Mouse (Mus musculus) testis, postnatal 14 days (tissue): Measurements from ENCODE around the gene Tuba1c.
"Not testable (repeated sequence)": the region's sequence is repeated elsewhere in the genome, so short reads cannot be mapped to it uniquely, and the experiment has no call there.

Source experiments
- DNase-seq: peaks from one replicate; pipeline ENCODE4 v3.0.0; 2021; ENCODE audit warnings: low spot score

Gene Tuba1c

DNA sequence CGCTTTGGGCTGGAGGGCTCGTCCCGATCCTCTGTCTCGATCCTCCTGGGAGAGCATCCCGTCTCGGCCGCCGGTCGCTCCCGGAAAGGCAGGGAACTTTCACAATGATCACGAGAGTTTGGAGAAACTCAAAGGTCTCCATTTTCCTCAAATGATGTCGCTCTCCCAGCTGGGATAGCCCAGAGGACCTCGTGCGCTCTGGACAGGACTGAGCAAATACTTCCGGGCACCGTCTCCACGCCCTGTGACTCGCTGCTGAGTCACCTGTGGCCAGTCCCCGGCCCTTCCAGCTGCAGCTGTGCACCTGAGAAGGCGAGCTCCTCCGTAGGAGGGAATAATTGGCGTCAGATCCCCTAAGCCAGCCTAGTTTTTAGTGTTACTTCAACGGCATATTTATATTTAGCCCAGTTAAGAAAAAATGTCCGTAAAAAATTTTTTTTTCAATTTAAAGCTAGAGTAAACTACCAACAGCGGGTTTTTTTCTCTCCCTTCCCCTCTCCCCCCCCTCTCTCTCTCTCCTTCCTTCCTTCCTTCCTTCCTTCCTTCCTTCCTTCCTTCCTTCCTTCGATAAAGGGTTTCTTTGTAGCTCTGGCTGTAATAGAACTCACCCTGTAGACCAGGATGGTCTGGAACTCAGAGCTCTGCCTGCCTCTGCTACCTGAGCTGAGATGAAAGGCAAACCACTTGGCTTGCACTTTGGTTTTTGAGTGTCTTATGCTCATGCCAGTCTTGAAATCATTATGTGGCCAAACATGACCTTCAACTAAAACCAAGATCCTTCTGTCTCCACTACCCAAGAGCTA, 1.1 kb downstream of the Tuba1c start:
- DNase-seq: no peak

DNA sequence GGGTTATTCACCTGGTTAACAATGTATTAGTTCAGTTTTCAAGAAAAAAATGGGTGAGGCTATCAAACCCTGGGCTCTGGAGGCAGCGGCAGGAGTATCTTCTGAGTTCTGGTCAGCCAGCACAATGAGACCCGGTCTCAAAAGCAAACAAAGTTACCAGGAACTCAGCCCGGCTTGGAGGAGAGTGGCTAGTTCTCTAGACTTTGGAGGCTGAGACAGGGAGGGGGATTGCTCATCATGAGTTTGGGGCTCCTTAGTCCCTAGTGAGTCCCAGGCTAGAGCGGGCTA, 1.6 kb downstream of the Tuba1c start:
- no peak for DNase-seq

DNA sequence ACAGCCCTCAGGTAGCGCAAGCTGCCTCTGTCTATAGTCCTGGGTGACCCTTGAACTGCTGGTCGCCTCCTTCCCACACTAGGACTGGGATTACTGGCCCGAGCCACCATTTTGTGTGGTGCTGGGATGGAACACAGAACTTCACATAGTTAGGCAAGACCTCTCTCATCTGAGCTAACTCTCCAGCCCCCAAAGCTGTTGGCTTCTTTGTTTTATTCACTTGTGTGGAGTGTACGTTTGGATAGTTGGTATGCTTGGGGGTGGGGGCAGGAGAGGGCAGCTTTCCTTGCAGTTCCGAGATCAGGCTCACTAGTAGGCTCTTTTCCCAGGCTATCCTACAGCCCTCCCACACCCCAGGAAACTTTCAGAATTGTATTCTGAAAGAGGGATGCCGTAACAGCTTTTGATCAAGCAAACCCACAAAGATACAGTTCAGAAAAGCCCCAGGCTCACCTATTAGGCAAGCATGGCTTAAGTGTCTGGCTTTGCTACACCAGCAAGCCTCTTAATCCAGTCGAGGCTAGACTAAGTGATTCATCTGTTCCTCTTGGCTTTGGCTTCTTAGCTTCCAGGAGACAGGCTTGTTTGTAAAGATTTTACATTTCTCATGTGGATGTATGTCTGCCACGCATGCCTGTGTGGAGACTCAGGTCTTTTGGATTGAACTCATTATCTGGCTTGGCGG, 2.5 kb downstream of the Tuba1c start:
- no peak for DNase-seq

DNA sequence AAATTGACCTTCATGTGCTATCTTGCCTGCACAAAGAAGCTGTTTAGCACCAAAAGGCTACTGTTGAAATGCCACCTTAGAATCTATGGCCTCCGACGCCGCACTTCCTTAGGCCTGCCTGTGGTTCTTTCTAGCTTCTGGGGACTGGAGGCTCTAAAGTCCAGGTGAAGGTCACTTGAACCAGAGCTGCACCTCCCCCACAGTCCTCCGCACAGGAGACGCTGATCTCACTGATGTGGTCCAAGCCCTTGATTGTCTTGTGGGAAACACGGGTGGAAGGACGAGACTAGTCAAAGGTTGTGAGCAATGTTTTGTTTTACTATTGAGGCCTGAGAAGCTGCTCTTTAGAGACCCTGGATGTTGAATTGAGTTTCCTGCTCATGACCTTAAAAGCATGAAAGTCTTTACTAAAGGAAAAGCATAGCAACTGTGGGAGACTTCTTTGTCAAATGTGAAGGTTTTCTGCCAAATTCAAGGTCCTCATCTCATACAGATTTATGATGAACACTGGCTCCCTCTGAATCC, 3.1 kb downstream of the Tuba1c start:
- DNase-seq: no peak

DNA sequence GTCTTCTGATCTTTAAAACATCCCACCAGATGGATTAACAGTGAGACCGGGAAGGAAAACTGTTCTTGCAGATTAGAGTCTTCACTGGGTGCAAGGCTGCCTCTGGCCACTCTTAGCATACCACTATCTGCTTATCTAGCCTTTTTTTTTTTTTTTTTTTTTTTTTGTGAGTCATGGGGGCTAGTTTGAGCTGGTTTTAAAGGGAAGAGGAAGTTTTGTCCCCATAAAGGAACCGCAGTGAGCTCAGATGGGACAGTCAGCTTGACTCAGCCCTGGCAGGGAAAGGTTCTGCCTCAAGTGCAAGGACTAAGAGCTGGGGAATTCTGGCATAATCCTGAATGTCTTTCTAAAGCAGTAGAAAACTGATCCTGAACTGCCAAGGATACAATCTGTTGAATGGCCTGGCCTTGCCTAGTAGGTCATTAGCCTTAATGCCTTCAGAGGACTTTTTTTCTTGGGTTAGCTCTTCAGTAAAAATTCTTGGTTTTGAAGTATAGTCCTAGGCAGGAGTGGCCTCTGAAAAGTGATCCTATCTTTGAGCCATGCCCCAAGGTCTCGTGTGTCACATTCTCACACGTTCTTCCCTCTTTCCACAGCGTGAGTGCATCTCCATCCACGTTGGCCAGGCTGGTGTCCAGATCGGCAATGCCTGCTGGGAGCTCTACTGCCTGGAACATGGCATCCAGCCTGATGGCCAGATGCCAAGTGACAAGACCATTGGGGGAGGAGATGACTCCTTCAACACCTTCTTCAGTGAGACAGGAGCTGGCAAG, 4.0 kb downstream of the Tuba1c start:
- DNase-seq: no peak

DNA sequence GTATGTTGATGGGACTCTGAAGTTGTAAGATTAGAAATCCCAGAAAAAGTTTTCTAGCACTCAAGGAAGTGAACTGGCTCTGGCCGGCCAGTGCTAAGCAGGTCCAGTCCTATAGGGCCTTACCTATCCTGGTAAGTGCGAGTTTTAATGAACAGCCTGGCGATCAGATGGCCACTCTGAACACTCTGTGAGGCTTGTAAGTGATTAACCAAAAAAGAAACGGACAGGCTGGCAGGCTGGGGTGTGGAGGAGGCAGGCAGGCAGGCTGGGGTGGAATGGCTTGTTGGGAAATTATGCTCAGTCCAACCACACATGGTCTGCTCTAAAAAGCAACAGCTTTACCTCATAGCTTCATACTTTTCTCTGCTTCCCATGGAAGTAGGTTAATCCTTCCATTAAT, 5.7 kb downstream of the Tuba1c start:
- DNase-seq: no peak

DNA sequence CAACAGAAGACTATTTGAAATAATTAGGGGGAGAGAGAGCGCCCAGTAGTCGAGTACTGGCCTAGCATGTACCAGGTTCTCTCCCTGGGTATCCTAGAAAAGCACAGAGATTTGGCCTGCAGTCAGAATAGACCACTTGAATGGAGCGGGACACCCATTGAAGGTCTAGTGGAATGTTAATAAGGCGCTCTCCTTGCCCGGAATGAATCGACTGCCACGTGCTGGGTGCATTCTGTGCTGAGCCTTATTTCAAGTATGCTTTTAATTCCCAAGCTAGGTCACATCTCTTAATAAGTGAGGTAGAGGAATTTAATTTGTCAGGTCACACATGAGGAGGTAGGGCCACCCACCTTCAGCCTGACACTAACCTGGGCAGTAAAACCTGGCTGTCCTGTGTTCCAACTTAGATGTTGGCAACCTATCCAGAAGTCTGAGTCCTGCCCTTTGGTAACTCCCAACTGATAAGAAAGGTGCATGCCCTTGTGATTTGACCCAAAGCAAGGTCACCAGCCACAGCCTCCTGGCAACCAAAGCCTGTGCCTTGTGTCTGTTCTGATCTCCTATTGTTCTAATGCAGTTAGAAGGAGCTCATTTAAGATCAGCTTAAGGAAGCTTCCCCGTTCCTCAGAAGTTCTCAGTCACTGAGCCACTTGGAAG, 6.7 kb downstream of the Tuba1c start:
- no peak for DNase-seq

DNA sequence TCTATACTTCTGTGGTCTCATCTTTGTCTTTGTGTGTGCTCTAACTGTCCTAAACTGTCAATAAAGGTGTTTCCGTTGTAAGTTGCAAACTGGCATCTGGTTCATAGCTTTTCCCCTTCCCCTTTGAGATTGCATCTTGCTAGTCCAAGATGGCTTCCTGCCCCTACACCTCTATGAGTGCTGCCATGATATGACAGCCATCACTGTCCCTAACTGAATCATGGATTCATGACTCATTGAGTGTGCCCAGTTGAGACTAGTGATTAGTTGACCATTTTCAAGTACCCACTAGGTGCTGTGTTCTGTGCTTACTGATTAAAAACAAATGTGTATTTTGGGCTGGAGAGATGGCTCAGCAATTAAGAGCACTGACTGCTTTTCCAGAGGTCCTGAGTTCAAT, 8.3 kb downstream of the Tuba1c start:
- DNase-seq: no peak

DNA sequence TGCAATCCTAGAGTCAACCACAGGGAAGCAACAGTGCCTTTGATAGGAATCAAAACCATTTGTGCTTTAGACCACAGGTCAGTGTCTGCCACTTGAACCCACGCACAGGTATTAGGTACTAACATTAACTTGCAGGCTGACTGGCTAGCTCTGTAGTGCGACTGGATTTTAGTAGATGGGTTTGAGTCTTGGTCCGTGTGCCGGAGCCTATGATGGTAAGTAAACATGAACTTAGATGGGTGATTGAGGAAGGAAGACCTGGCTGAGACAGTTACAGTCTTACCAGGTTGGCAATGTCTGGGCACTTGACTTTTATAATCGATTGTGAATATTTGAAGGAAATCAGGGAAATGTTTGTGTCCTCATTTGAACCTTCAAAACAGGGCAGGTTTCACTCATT, 9.1 kb downstream of the Tuba1c start:
- no peak for DNase-seq

DNA sequence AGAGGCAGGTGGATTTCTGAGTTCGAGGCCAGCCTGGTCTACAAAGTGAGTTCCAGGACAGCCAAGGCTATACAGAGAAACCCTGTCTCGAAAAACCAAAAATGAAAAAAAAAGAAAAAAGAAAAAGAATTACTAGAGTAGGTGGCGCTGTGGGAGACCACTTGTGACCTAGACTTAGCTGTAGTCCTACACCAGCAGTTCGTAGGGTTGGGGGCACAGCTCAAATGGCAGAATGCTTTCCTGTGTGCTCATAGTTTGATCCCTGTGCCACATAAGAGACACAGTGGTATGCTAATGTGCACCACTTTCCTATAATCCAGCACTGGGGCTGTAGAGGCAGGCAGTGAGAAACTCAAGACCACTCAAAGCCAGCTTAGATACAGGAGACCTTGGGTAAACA, 9.6 kb downstream of the Tuba1c start:
- DNase-seq: no peak

DNA sequence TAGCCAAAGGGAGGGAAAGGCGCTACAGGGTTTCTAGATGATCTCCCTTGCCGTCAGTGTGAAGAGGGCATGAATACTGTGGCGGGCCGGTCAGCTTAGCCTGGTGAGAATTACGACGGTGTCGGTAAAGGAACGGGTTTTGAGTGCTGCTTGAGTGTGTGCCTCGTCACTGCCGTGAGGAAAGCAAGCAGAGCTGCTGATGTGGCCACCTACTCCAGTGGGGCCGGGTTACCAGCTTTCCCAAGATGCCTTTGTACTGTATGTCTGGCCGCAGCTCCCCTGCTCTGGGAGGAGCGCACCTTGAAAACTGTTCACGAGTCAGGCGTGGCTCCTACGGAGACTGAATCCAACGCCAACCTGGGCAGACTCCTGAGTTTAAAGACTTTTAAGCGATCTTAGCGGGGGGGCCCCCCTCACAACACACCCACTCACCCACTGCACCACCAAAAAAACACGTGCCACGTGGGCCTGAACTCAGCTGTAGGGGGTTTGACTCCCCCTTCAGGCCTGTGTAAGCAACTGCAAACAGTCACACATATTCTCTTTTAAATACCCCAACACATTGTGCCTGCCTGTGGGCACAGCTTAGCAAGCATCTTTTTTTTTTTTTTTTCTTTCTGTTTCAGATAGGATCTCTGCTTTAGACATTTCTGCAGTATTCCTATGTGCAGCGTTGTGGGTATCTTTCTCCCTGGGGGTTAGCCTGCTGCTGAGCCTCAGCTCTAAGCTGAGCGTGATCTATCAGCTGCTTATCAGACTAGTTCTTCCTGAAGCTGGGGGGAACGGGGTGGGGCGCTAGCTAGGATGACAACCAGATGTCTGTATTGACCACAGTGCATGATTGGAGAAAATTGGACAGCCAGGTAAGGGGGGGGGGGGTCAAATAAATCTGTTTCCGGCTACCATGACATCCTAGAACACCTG, 10.6 kb downstream of the Tuba1c start:
- DNase-seq: no peak

DNA sequence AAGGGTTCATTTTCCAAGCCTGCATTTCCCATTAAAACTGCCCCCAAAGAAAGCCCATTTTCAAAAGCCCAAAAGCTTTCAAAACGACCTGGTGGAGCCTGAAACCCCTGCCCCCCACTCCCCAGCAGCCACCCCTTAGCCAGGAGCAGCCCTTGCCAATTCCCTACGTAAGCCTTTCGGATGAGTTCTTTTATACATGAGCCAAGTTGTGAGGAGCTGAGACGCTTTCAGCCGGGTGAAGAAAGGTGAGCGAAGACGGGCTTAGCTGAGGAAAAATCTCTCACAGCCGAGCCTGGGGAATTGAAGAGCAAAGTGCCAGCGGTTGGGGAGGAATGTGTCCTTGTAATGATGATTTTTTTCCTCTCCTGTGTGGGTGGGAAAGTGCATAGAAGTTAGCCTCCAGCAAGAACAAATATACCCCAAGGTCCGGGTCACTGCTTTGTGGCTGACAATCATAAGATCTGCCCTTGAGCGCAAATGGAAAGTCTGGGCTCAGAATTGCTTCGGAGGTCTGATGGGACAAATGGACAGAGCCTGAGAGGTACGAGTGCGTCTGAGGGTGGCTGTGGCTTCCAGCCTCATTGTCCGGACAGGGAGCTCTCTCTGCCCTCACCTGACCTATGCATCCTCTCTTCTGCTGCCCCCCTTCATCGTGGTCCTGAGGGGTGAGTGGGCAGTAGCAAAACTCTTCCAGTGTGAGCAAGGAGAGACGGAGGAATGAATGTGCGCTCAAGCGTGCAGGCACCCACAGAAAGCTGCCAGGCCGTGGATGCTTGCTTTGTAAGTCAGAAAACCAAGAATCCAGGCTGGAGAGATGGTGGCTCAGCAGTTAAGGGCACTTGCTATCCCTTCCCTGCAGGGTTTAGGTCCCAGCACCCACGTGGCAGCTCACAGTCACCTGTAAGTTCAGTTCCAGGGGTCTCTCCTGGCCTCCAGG, 11.5 kb downstream of the Tuba1c start:
- DNase-seq: no peak

DNA sequence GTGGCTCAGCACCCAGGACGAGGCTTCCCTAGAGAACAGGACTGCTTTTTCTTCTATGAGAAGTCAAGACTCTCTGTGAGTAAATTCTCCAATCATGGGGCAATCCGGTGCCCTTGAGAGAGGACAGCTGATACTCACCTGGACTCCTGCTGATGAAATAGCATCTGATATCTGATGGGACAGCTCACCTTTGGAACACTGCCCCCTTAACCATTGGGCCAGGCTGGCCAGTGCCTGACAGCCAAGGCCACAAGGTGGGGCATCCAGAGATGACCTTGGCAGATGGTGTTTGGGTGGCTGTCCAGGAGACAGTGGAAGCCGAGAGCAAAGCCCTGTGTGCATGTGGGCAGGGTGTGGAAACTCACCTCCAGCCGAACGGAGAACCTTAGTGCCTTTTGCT, 12.6 kb downstream of the Tuba1c start:
- DNase-seq: no peak

DNA sequence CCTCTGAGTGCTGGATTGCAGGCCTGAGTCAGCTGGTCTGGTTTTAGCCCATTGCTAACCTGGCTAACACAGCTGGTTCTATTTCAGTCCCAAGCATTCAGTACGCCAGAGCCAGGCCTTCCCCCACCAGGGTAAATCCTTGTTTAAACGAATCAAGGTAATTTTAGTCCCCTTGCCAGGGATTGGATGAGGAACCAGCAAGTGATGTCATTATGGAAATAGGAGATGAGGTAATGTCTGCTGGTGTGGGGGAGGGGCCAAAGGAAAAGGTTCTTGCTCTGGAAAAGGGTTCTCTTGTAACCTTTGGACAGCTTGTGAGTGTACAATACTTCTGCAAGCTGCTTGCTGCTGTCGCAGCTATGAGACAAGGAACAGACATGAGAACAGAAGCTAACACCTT, 15.2 kb downstream of the Tuba1c start:
- no peak for DNase-seq

DNA sequence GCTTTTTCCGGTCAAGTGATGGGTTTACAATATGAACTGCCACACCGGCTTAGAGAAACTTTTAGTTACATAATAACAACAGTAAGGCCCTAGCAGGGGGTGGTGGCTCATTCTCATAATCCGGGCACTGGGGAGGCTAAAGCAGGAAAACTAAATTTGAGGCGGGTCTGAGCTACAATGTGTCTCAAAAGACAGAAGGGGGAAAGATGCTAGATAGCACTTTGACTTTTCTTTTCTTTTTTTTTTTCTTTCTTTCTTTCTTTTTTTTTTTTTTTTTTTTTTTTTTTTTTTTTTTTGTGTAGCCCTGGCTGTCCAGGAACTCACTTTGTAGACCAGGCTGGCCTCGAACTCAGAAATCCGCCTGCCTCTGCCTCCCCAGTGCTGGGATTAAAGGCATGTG, 16.0 kb downstream of the Tuba1c start:
- DNase-seq: not testable (repeated sequence)

DNA sequence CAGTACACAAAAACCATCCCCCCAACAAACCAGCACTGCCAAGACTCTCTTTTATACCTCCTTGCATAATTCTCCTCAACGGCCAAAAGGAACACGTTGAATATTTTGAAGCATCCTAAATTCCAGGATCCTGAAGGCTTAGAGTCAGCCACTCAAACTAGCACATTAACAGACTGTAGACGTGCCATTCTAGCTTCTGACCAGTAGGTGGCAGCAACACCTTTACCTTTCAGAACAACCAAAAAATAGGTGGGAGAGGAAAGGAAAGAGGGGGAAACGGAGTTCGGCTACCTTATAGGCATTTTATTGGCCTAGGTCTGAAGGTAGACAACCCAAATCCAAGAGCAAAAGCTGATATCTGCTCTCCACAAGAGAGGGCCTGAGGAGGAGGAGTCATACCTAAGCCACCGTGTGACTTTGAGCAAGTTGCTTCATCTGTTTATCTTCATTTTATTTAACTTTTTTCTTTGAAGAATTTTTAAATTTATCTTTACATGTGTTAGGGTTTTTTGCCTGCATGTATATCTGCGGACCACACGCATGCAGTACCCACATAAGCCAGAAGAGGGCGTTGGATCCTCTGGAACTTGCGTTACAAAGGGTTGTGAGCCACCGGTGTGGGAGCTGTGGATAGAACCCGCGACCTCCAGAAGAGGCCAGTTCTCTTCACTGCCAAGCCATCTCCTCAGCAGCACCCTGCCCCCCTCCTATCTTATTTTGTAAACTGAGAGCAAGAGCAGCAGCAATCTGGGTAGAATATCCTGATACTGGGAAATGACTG, 20.0 kb downstream of the Tuba1c start:
- DNase-seq: no peak

DNA sequence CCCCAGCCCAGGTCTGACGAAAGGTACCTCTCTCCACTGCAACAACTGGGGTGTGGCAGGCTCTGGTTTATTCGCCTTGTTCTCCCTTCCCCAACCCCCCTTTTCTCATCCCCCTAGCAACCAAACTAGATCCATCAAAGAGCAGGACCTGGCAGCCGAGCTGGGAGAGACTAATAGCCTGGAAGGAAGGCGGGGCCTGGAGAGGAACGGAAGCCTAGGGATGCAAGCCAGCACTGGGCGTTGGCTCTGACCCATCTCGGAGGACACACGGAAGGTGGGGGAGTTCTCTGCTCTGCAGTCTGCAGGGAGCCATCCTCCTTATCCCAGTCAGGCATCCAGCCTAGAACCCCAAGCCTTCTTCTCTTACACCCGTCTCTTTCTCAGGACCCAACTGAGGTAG, 23.7 kb downstream of the Tuba1c start:
- DNase-seq: no peak

DNA sequence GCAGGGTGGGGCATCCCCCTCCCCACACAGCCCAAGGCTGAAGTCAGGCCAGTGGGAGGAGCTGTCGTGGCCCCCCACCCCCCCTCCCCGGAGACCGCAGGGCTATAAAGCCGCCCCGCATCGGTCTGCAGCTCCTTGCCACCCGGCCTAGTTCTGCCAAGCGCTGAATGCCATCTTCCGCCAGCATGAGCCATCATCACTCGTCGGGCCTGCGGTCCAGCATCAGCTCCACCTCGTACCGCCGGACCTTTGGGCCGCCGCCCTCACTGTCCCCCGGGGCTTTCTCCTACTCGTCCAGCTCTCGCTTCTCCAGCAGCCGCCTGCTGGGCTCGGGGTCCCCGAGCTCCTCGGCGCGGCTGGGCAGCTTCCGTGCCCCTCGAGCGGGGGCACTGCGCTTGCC, 25.3 kb downstream of the Tuba1c start, which contains the start of gene Prph:
Gene Prph (plus strand): TSS at position 135 of the 400 bp plus-strand sequence.
- DNase-seq: no peak

DNA sequence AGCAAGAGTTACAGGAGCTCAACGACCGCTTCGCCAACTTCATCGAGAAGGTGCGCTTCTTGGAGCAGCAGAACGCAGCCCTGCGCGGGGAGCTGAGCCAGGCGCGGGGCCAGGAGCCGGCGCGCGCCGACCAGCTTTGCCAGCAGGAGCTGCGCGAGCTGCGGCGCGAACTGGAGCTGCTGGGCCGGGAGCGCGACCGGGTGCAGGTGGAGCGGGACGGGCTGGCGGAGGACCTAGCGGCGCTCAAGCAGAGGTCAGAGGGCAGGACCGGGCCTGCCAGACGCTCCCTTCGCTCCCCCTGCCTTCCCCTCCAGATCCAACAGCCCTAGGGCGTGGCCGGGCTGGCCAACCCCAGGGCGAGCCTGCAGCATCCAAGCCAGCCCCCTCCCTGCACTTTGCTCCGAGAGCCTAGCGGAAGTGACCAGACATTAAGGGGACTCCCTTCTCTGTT, 25.8 kb downstream of the Tuba1c start:
- DNase-seq: no peak
